Mouse (Mus musculus) c-Kit-negative CD71-positive TER-119-positive erythroid progenitor cells, embryonic 14.5 days (primary cell): ENCODE data around the gene Tnks2.

ENCODE experiments used
- DNase-seq: peaks from one replicate; pipeline ENCODE4 v3.0.0-alpha.2; 2013; ENCODE audit warnings: low read depth, low spot score

Tnks2 gene

DNA sequence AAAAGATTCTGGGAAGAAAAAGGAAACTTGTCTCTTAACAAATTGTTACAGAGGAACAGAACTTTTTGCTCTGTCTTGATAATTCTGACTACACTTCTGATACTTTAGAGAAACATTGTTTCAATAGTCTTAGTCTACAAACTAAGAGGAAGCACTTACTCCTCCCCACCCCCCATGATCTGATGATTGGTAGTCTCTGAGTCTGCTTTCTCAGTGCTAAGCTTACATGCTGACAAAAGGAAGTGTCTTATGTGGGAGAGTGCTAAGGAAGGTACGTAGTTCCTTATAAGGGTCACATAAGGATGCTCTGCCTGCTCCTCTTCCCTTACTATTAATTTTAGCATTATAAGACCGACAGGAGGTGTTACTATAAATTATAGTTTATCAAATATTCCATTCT, 98.6 kb downstream of the Tnks2 start:
- DNase-seq = no peak

DNA sequence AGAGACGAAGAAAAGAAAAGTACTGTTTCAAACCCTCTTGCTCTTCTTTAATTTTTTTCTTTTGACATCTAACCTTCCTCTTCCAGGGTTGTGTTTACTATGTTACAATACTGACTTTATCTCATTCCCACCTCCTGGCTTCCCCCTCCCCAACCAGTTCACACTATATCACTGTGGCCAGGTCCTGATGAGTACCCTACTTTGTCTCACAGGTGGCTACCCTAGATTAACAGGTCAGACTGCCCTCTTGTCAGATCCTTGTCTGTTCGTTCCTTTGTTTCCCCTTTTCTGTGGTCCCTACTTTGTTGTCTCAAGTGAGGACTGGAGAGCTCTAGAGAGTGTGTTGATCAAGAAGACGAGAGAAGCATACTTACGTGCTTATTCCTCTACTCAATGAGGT, 102.3 kb downstream of the Tnks2 start:
- no peak for DNase-seq

DNA sequence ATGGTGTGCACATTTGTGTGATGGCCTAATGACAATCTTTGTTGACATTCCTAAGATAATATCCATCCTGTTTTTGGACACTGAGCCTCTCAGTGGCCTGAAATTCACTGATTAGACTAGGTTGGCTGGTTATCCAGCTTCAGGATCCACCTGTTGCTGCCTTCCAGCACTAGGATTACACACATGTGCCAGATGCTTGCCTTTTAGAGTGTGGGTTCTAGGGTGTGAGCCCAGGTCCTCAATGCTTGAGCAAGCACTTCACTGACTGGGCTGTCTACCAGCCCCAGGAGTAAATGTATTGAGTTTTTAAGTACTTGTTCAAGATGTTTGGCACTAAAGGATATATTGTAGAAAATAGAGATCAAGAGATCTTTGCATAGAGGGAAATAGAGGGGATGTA, 104.0 kb downstream of the Tnks2 start:
- DNase-seq = no peak

DNA sequence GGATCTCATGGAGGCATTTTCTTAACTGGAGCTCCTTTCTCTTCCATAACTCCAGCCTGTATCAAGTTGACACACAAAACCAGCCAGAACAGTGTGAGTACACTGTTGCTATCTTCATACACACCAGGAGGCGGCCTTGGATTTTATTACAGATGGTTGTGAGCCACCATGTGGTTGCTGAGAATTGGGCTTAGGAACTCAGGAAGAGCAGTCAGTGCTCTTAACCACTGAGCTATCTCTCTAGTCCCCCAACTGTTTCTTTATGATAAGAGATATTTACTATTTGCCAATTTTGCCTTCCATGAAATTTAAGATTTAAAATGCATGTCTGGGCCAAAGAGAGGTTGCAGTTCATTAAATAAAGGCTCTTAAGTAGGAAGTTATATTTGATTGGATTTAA, 106.0 kb downstream of the Tnks2 start:
- no peak for DNase-seq
